Mouse (Mus musculus): ENCODE measurements around the gene Ccnd1.

DNA sequence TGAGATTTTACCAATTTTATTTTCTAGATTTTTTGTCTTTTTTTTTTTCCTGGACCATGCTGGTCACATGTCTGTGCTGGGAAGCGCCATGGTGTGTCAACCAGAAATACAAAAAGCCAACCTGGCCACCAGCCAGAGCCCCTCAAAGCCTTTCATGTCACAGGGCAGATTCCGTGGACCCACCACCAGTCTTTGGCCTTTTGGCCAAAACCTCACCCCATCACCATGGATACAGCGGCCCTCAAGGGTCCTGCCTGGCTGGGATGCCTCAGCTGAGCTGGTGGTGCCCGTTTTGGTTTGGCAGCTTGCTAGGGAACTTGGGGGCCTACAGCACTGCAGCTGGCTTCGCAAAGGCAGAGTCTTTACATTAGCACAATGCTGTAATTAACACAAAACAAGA is 9.8 kb downstream of the Ccnd1 start:
- TF ChIP-seq EP300 (IDR thresholded peaks at IDR 0.05; ENCODE audit: low read depth) (no peak), CTCF (IDR thresholded peaks at IDR 0.05; ENCODE audit: low read depth) (no peak)
